Mouse (Mus musculus) thymus, postnatal 36 days (tissue): Measurements from ENCODE around the gene Itk.

ENCODE experiments used
- DNase-seq, 2 experiments: peaks; one replicate each; pipeline ENCODE4 v3.0.0; 2022; ENCODE audit warnings: mixed read lengths in 2 of 2

Gene Itk

GRCm38 (mm10) chr11:46392890-46393289 lies 3.6 kb upstream of the Itk start:
- DNase-seq: no peak

GRCm38 (mm10) chr11:46390621-46391020 lies 1.3 kb upstream of the Itk start:
- no peak for DNase-seq

- DNase-seq: peak in 1 of 2 experiments; percentile 51
Observed at GRCm38 (mm10) chr11:46388438-46388837, 877 bp downstream of the Itk start.

GRCm38 (mm10) chr11:46387061-46387460 lies 2.3 kb downstream of the Itk start:
- no peak for DNase-seq

GRCm38 (mm10) chr11:46386556-46386955 lies 2.8 kb downstream of the Itk start:
- no peak for DNase-seq

- no peak for DNase-seq
Observed at GRCm38 (mm10) chr11:46384925-46385324, 4.4 kb downstream of the Itk start.

- DNase-seq: no peak
Observed at GRCm38 (mm10) chr11:46382466-46382865, 6.8 kb downstream of the Itk start.

GRCm38 (mm10) chr11:46380097-46380675 lies 9.1 kb downstream of the Itk start:
- peak in 1 of 2 experiments; percentile 33 for DNase-seq

- DNase-seq: no peak
Observed at GRCm38 (mm10) chr11:46377819-46378782, 11.2 kb downstream of the Itk start.

GRCm38 (mm10) chr11:46377316-46377715 lies 12.0 kb downstream of the Itk start:
- DNase-seq: no peak

- DNase-seq: no peak
Observed at GRCm38 (mm10) chr11:46375015-46375414, 14.3 kb downstream of the Itk start.

GRCm38 (mm10) chr11:46373071-46374030 lies 16.0 kb downstream of the Itk start:
- DNase-seq: no peak

- DNase-seq: no peak
Observed at GRCm38 (mm10) chr11:46372331-46372953, 16.9 kb downstream of the Itk start.

GRCm38 (mm10) chr11:46371250-46371649 lies 18.1 kb downstream of the Itk start:
- no peak for DNase-seq

GRCm38 (mm10) chr11:46370457-46370856 lies 18.9 kb downstream of the Itk start:
- no peak for DNase-seq

- no peak for DNase-seq
Observed at GRCm38 (mm10) chr11:46366357-46366756, 23.0 kb downstream of the Itk start.

- no peak for DNase-seq
Observed at GRCm38 (mm10) chr11:46365744-46366143, 23.6 kb downstream of the Itk start.

- no peak for DNase-seq
Observed at GRCm38 (mm10) chr11:46363864-46364263, 25.5 kb downstream of the Itk start.

- DNase-seq: no peak
Observed at GRCm38 (mm10) chr11:46362061-46363022, 27.0 kb downstream of the Itk start.

GRCm38 (mm10) chr11:46360991-46361665 lies 28.2 kb downstream of the Itk start:
- DNase-seq: no peak

- DNase-seq: no peak
Observed at GRCm38 (mm10) chr11:46358369-46358768, 30.9 kb downstream of the Itk start.
